Mouse (Mus musculus) erythroblast, embryonic 14.5 days (primary cell): Measurements from ENCODE around the gene Gm7861.
"Not testable (repeated sequence)": the region's sequence is repeated elsewhere in the genome, so short reads cannot be mapped to it uniquely, and the experiment has no call there.

Experiments
- GATA1 ChIP-seq: IDR thresholded peaks from 2 replicates; pipeline ENCODE4 v1.6.1; 2012; ENCODE audit warnings: low read length, inconsistent platforms, mixed read lengths
- TAL1 ChIP-seq: IDR thresholded peaks from 3 replicates; pipeline ENCODE4 v1.6.1; 2012; ENCODE audit warnings: low read length, inconsistent platforms, mixed read lengths

- TF ChIP-seq TAL1, GATA1: not testable (repeated sequence)
Observed at GRCm38 (mm10) chr8:21582706-21583105, 11.6 kb downstream of the Gm7861 start, which contains the start of gene Defa28.
